In genomic region chr5:73615211-73615610, GRCm38 (mm10) we compare ENCODE assay signal across 21 mouse cellular contexts. TPM values are rescaled to one million over a fixed set of nuclear protein-coding genes. Genes with fewer than 3 reads are reported as not detected.
"Had no signal": no experiment of that assay in that cellular context is flagged by ENCODE, and none has a peak within 500 bp of the region (broad histone marks: within the 10 kb centered on the region; RNA-seq: fewer than 3 reads in every experiment).

No protein-coding gene starts in this region.

- H3K9ac ChIP-seq: intestine, embryonic 15.5 days; liver, embryonic 15.5 days; neural tube, embryonic 12.5 days had no signal

- H3K4me1 ChIP-seq: intestine, embryonic 15.5 days; liver, embryonic 15.5 days; neural tube, embryonic 12.5 days had no signal

- DNase-seq: kidney, adult 18-20 months; kidney, postnatal 25 days; layer of hippocampus, postnatal 36 days; lung, adult 2 months; lung, postnatal 36 days; midbrain, embryonic 14.5 days; right cerebral cortex, adult 18-20 months; right cerebral cortex, postnatal 25 days had no signal

- H3K4me2 ChIP-seq: intestine, embryonic 15.5 days; liver, embryonic 11.5 days; liver, embryonic 15.5 days; neural tube, embryonic 12.5 days had no signal

- H3K4me3 ChIP-seq: intestine, embryonic 15.5 days; liver, embryonic 15.5 days; midbrain, embryonic 10.5 days; neural tube, embryonic 12.5 days had no signal

- H3K27me3 ChIP-seq: intestine, embryonic 15.5 days; liver, embryonic 15.5 days; neural tube, embryonic 12.5 days had no signal

- H3K9me3 ChIP-seq: intestine, embryonic 15.5 days; liver, embryonic 15.5 days; neural tube, embryonic 12.5 days had no signal

- H3K36me3 ChIP-seq: intestine, embryonic 15.5 days; liver, embryonic 15.5 days; midbrain, embryonic 10.5 days; neural tube, embryonic 12.5 days had no signal

- ATAC-seq: intestine, embryonic 15.5 days; lung, postnatal 0 days had no signal

- H3K27ac ChIP-seq: intestine, embryonic 15.5 days; liver, embryonic 15.5 days; midbrain, embryonic 10.5 days; neural tube, embryonic 12.5 days had no signal

RNA-seq across cellular contexts. Expression of gene Lrrc66, which starts 17.1 kb away (rescaled TPM):
- total RNA-seq: layer of hippocampus, postnatal 36 days; left cerebral cortex, adult 8-10 months; left cerebral cortex, postnatal 25 days; monocyte, adult 5-6 weeks; neutrophil, adult 5-6 weeks had no signal
- polyA plus RNA-seq: kidney, embryonic 14.5 days; lung, adult 2 months; midbrain, embryonic 14.5 days; neural tube, embryonic 12.5 days had no signal

RNA-seq across cellular contexts. Expression of gene Spata18, which starts 36.0 kb away (rescaled TPM):
- total RNA-seq: megakaryocyte, adult 5-6 weeks; neutrophil, adult 5-6 weeks had no signal
- polyA plus RNA-seq: liver, embryonic 11.5 days; liver, embryonic 15.5 days; midbrain, embryonic 10.5 days; neural tube, embryonic 12.5 days; small intestine, adult 2 months had no signal
